21 mouse cellular contexts compared by ENCODE assay signal in genomic region chrX:103812690-103813089, GRCm38 (mm10). TPM values are rescaled to one million over a fixed set of nuclear protein-coding genes. Genes with fewer than 3 reads are reported as not detected.
DNase-seq lines count a peak whose midpoint lies in the region; ATAC-seq and TF ChIP-seq lines count a peak whose summit lies in the region.
"Had no signal": no experiment of that assay in that cellular context is flagged by ENCODE, and none has a peak within 500 bp of the region (broad histone marks: within the 10 kb centered on the region; RNA-seq: fewer than 3 reads in every experiment).

No protein-coding gene starts in this region.

- no peak for TF ChIP-seq CTCF in kidney, postnatal 0 days (IDR thresholded peaks at IDR 0.05; ENCODE audit: low read depth)
- TF ChIP-seq CTCF in kidney, adult 2 months (conservative IDR thresholded peaks at IDR 0.05; ENCODE audit: insufficient read depth, insufficient read length, low read depth, low read length), result no peak

- no peak for DNase-seq in heart, postnatal 4 days
- no peak for DNase-seq in heart, embryonic 10.5 days (ENCODE audit: low spot score)
- DNase-seq in kidney, postnatal 0 days (ENCODE audit: low spot score), result peak; percentile 8
- no peak for DNase-seq in kidney, adult 2 months
- no peak for DNase-seq in lung, postnatal 10 days
- DNase-seq: adrenal gland, postnatal 10 days; cerebellum, adult 11 months; cerebellum, adult 8-10 months; cerebellum, postnatal 14 days; embryo, embryonic 11 days; forebrain, postnatal 0 days; gastrocnemius, postnatal 14 days; heart, adult 2 months had no signal

- no peaks in the 10 kb centered on the region for H3K4me1 ChIP-seq in heart, embryonic 12.5 days (replicated peaks)
- no peaks in the 10 kb centered on the region for H3K4me1 ChIP-seq in heart, embryonic 16.5 days (ENCODE audit: control insufficient read depth, insufficient read depth, low read length)
- no peaks in the 10 kb centered on the region for H3K4me1 ChIP-seq in heart, embryonic 10.5 days
- no peaks in the 10 kb centered on the region for H3K4me1 ChIP-seq in kidney, postnatal 0 days (replicated peaks; ENCODE audit: insufficient read depth, low read length)
- H3K4me1 ChIP-seq in kidney, adult 2 months (ENCODE audit: control insufficient read depth, insufficient read depth, low read length), result no peaks in the 10 kb centered on the region; the same call in 1 of the 2 replicates
- H3K4me1 ChIP-seq in lung, embryonic 16.5 days (replicated peaks; ENCODE audit: control insufficient read depth, insufficient read depth, low read length), result no peaks in the 10 kb centered on the region
- H3K4me1 ChIP-seq: embryonic facial prominence, embryonic 12.5 days; forebrain, embryonic 13.5 days; hindbrain, embryonic 13.5 days had no signal

- no peak for TF ChIP-seq POLR2A in kidney, adult 2 months (IDR thresholded peaks at IDR 0.05; ENCODE audit: low read depth, low read length)

- H3K4me3 ChIP-seq in heart, embryonic 12.5 days, result no peak overlapping the region
- H3K4me3 ChIP-seq in heart, embryonic 16.5 days (ENCODE audit: low read length), result no peak overlapping the region
- no peak overlapping the region for H3K4me3 ChIP-seq in heart, embryonic 10.5 days
- H3K4me3 ChIP-seq in kidney, postnatal 0 days (replicated peaks; ENCODE audit: low read depth, low read length), result no peak overlapping the region
- H3K4me3 ChIP-seq in kidney, adult 2 months (ENCODE audit: insufficient read depth, low read depth, low read length), result no peak overlapping the region
- no peak overlapping the region for H3K4me3 ChIP-seq in lung, embryonic 16.5 days (ENCODE audit: low read length)
- H3K4me3 ChIP-seq: embryonic facial prominence, embryonic 12.5 days; forebrain, embryonic 13.5 days; heart, adult 2 months; hindbrain, embryonic 13.5 days had no signal

- ATAC-seq in heart, embryonic 12.5 days (ENCODE audit: insufficient number of reproducible peaks, low FRiP score), result peak; percentile 39; the same call in 1 of the 2 replicates
- no peak for ATAC-seq in heart, embryonic 16.5 days (replicated peaks; ENCODE audit: extremely low read depth, insufficient read depth, low FRiP score)
- ATAC-seq in kidney, postnatal 0 days (replicated peaks; ENCODE audit: low FRiP score, low read depth), result no peak
- peak; percentile 74 for ATAC-seq in lung, embryonic 16.5 days (ENCODE audit: low read depth)
- ATAC-seq: forebrain, embryonic 13.5 days; forebrain, postnatal 0 days; hindbrain, postnatal 0 days had no signal

- 52% methylated on average over 1 of the region's 1 CpGs for WGBS in heart, embryonic 12.5 days
- 43% methylated on average over 1 of the region's 1 CpGs for WGBS in heart, embryonic 16.5 days
- WGBS in heart, embryonic 10.5 days, result 62% methylated on average over 1 of the region's 1 CpGs
- WGBS in kidney, postnatal 0 days, result 63% methylated on average over 1 of the region's 1 CpGs
- 93% methylated on average over 1 of the region's 1 CpGs for WGBS in kidney, adult 2 months
- 55% methylated on average over 1 of the region's 1 CpGs for WGBS in lung, embryonic 16.5 days

- peaks cover 37% of the 10 kb centered on the region for H3K27me3 ChIP-seq in heart, embryonic 12.5 days (replicated peaks)
- peaks cover 45% of the 10 kb centered on the region for H3K27me3 ChIP-seq in heart, embryonic 16.5 days (ENCODE audit: control insufficient read depth, insufficient read depth, low read length)
- peaks cover 79% of the 10 kb centered on the region for H3K27me3 ChIP-seq in heart, embryonic 10.5 days (ENCODE audit: insufficient read depth, poor library complexity, severe bottlenecking)
- H3K27me3 ChIP-seq in kidney, postnatal 0 days (ENCODE audit: insufficient read depth, low read length), result 0 out of 2 replicates have a peak, but pooled peaks cover 3% of the 10 kb centered on the region
- no peaks in the 10 kb centered on the region for H3K27me3 ChIP-seq in kidney, adult 2 months (replicated peaks; ENCODE audit: control insufficient read depth, insufficient read depth, low read length)
- H3K27me3 ChIP-seq in lung, embryonic 16.5 days (ENCODE audit: control insufficient read depth, insufficient read depth, low read depth, low read length), result peaks cover 28% of the 10 kb centered on the region

- no peak overlapping the region for H3K4me2 ChIP-seq in heart, embryonic 12.5 days
- H3K4me2 ChIP-seq in heart, embryonic 16.5 days (ENCODE audit: low read depth, low read length), result no peak overlapping the region
- no peak overlapping the region for H3K4me2 ChIP-seq in kidney, postnatal 0 days (ENCODE audit: low read length)
- H3K4me2 ChIP-seq in lung, embryonic 16.5 days (ENCODE audit: low read depth, low read length), result no peak overlapping the region
- H3K4me2 ChIP-seq: embryonic facial prominence, embryonic 12.5 days; forebrain, embryonic 13.5 days; hindbrain, embryonic 13.5 days had no signal

- H3K9me3 ChIP-seq in heart, embryonic 12.5 days (replicated peaks), result no peaks in the 10 kb centered on the region
- no peaks in the 10 kb centered on the region for H3K9me3 ChIP-seq in heart, embryonic 16.5 days (replicated peaks; ENCODE audit: control insufficient read depth, low read length)
- H3K9me3 ChIP-seq in heart, embryonic 10.5 days, result no peaks in the 10 kb centered on the region
- H3K9me3 ChIP-seq in kidney, postnatal 0 days (replicated peaks; ENCODE audit: low read length), result no peaks in the 10 kb centered on the region
- no peaks in the 10 kb centered on the region for H3K9me3 ChIP-seq in lung, embryonic 16.5 days (ENCODE audit: control insufficient read depth, low read length)
- H3K9me3 ChIP-seq: embryonic facial prominence, embryonic 12.5 days; forebrain, embryonic 13.5 days; hindbrain, embryonic 13.5 days had no signal

- H3K27ac ChIP-seq in heart, embryonic 12.5 days (ENCODE audit: poor library complexity, severe bottlenecking), result peak overlapping the region; percentile 27
- H3K27ac ChIP-seq in heart, embryonic 16.5 days (ENCODE audit: low read length), result peak overlapping the region; percentile 9
- no peak overlapping the region for H3K27ac ChIP-seq in heart, embryonic 10.5 days
- no peak overlapping the region for H3K27ac ChIP-seq in kidney, postnatal 0 days
- H3K27ac ChIP-seq in kidney, adult 2 months (ENCODE audit: insufficient read depth, low read depth, low read length), result no peak overlapping the region
- peak overlapping the region; percentile 9 for H3K27ac ChIP-seq in lung, embryonic 16.5 days (ENCODE audit: low read length)
- H3K27ac ChIP-seq: embryonic facial prominence, embryonic 12.5 days; forebrain, embryonic 13.5 days; heart, adult 2 months; hindbrain, embryonic 13.5 days; hindbrain, postnatal 0 days had no signal

- no peak overlapping the region for H3K9ac ChIP-seq in heart, embryonic 12.5 days
- H3K9ac ChIP-seq in heart, embryonic 16.5 days (ENCODE audit: low read length), result no peak overlapping the region
- no peak overlapping the region for H3K9ac ChIP-seq in kidney, postnatal 0 days (ENCODE audit: low read depth, low read length)
- H3K9ac ChIP-seq in lung, embryonic 16.5 days (ENCODE audit: low read length), result no peak overlapping the region
- H3K9ac ChIP-seq: embryonic facial prominence, embryonic 12.5 days; forebrain, embryonic 13.5 days; forebrain, postnatal 0 days; hindbrain, embryonic 13.5 days had no signal

- no peaks in the 10 kb centered on the region for H3K36me3 ChIP-seq in heart, embryonic 12.5 days
- H3K36me3 ChIP-seq in heart, embryonic 16.5 days (ENCODE audit: control insufficient read depth, insufficient read depth), result no peaks in the 10 kb centered on the region
- no peaks in the 10 kb centered on the region for H3K36me3 ChIP-seq in heart, embryonic 10.5 days
- H3K36me3 ChIP-seq in kidney, postnatal 0 days (ENCODE audit: insufficient read depth, low read length), result no peaks in the 10 kb centered on the region
- H3K36me3 ChIP-seq in kidney, adult 2 months (ENCODE audit: control insufficient read depth, insufficient read depth, low read length), result no peaks in the 10 kb centered on the region
- H3K36me3 ChIP-seq in lung, embryonic 16.5 days (ENCODE audit: control insufficient read depth, insufficient read depth, low read length), result no peaks in the 10 kb centered on the region
- H3K36me3 ChIP-seq: embryonic facial prominence, embryonic 12.5 days; hindbrain, embryonic 13.5 days had no signal

RNA-seq across cellular contexts. Expression of gene Slc16a2, which starts 9.1 kb away (rescaled TPM):
- 13.5 and 13.7 TPM in 2 replicates for polyA plus RNA-seq in heart, embryonic 12.5 days (2016; fragmentation: Nextera tagmentation; extraction: Ambion mirVana)
- 10 to 100 TPM; 24.6 to 27.7 TPM for total RNA-seq in heart, postnatal 4 days (2021)
- polyA plus RNA-seq in heart, embryonic 16.5 days (2015; fragmentation: Nextera tagmentation; extraction: Ambion mirVana), result 19.9 and 20.6 TPM in 2 replicates
- polyA plus RNA-seq in heart, embryonic 10.5 days (2016; fragmentation: Nextera tagmentation; extraction: Ambion mirVana), result 6.0 and 8.4 TPM in 2 replicates
- polyA plus RNA-seq in kidney, postnatal 0 days (2015; fragmentation: Nextera tagmentation; extraction: Ambion mirVana), result 13.6 and 14.8 TPM in 2 replicates
- polyA plus RNA-seq in kidney, adult 2 months (2012; rRNA removed), result 172 and 207 TPM in 2 replicates
- polyA plus RNA-seq in lung, embryonic 16.5 days (2015; fragmentation: Nextera tagmentation; extraction: Ambion mirVana), result 20.7 and 22.9 TPM in 2 replicates
- total RNA-seq: MEL had no signal

Comparison
In these comparisons a context has a peak if more than half of its experiments do, and no peak if none do; other contexts are left out.
1. ATAC-seq: peak in heart, embryonic 12.5 days (single experiment) and lung, embryonic 16.5 days (single experiment); none in heart, embryonic 16.5 days (single experiment) and kidney, postnatal 0 days (single experiment).
2. H3K27ac ChIP-seq: peak in heart, embryonic 12.5 days (single experiment), heart, embryonic 16.5 days (single experiment) and lung, embryonic 16.5 days (single experiment); none in heart, embryonic 10.5 days (single experiment), kidney, postnatal 0 days (single experiment) and kidney, adult 2 months (single experiment).